Mouse (Mus musculus) spleen, adult 18-20 months (tissue): ENCODE measurements at regions not wholly inside any gene's neighbourhood (a gene's known extent, or its start where the extent isn't known, plus 50 kb on each side); places are given as distances from the start of the nearest gene placed in this dataset.
"Not testable (repeated sequence)": the region's sequence is repeated elsewhere in the genome, so short reads cannot be mapped to it uniquely, and the experiment has no call there.

Experiments
- DNase-seq, 2 experiments: peaks; one replicate each; pipeline ENCODE4 v3.0.0; 2022; ENCODE audit warnings: mixed read lengths in 2 of 2

DNA sequence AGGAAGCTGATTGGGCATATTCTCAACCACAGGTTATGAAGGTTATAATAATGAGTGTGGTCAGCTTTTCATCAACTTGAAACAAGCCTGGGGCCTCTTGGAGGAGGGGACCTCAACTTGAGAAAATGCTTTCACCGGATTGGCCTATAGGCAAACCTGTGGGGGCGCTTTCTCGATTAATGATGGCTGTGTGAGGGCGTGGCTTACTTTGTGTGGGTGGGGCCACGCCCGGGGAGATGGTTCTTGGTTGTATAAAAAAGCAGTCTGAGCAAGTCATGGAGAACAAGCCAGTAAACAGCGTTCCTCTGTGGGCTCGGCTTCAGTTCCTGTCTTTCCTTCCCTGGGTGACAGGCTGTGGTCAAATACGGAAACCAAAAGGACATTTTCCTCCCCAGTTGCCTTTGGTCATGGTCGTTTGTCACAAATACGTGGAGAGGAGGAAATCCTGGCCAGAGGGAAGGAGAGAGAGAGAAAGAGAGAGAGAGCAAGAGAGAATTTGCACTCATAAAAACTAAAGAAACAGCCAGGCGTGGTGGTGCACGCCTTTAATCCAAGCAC, 163.1 kb downstream of the Ifng start:
- DNase-seq, result no peak

DNA sequence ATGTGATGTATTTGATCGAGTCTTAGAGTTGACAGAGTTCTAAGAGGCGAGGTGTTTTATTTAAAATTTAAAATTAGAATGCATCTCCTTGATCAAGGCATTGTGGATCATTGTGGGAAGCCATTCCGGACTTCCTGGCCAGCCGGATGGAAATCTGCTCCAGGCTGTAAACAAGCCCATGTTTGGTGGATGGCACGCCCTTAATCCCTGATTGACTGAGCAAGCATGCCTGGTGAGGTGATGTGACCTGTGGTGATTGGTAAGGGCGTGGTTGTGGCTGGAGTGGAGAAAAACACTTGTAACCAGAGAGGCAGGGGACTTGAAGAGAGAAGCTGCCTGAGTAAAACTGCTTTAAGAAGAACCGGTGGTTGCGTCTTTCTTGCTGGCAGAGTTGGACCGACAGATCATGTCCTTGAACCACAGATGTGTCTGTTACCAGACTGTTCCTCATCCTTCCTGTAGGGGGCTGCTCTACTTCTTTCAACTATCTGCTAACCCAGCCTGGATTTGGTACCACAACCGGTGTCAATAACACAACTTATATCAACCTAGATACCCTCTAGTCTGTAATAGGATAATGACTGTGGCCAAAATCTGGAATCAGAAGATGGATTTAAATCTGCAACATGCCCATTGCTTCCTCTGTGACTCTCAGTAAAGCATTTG, 164.4 kb downstream of the Ifng start:
- no peak for DNase-seq

DNA sequence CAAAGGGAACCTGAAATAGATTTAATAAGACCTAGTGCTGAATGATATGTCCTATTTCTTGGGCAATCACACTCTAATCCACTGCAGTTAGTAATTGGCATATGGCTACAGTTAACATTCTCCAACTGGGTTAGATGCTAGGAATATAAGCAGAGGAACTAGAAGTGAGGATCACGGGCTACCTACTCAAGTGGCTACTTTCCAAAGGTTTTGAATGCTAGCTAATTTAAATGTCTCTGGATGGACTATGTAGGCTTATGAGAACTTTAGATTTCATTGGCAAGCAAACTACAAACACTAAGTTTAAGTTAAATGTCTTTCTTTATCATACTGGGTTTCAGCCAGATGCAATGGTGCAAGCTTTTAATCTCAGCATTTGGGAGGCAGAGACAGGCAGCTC, 166.6 kb downstream of the Ifng start:
- DNase-seq, result no peak

DNA sequence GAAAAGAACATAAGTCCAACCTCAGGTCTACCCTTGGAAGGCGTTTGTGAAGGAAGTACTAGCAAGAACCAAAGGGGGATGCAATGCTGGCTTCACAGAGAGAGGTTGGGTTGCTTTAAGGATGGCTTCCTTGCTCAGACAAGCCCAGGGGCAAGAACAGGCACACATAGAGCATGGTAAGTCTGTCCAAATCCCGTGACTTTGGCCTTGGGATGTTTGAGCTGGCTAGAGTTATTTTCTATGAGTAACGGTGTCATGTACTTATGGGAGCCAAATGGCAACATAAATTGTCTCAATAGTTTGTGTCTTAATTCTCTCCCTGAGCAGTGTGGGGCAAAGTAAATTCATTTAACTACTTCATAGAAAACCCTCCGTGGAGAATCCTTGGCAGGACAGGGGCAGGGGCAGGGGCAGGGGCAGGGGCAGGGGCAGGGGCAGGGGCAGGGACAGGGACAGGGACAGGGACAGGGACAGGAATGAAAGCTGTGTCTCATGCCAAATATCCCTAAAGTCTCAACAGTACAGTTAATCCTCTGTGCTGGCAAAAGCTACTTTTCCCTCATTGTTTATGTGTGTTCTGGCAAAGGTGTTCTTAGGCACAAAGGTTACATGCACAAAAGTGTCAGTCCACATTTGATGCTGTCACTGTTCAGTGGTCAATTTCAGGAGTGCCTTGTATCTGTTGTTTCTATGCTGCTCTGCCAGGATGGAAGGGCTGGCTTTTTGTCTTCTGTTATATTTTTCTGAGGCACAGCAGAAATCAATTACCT, 167.7 kb downstream of the Ifng start:
- DNase-seq, result no peak

DNA sequence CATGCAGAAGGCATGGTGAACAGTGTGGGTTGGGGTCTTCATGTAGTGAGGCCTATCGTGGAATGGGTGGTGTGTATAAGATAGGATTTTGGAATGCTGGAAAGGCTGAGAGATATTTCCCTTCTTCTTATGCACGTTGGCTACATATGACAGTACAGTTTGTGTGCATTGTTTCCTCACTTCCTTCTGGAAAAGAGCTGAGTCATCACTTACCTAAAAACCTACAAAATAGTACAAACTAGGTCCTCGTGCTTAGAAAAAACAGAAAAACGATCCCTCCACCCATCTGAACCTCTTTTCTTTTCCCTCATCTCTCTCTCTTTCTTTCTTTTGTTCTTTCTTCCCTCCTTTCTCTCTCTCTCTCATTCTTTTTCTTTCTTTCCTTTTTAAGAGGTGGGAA, 168.3 kb downstream of the Ifng start:
- no peak for DNase-seq

DNA sequence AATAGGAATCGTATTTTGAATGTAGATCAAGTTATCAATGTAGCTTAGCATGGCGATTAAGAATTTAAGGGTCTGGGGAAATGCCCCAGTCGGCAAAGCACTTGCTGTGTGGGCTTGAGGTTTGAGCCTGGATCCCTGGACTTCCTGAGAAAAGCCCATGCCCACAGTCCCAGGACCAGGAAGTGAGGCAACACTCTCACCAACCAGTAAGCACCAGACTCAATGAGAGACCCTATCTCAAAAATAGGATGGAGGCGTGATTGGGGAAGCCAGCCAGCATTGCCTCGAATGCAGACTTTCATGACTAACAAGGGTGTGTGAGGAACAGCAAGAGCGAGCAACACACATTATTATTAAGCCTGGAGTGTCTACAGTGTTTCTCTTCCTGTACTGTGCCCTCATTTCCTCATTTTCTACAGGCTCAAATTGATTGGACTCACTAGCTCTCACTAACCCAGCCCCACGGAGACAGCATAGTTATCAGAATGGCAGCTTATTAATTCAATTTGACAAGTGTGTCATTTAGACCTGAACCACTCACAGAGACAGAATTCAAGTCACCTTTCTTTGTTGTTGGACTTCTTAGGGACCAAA, 170.1 kb downstream of the Ifng start:
- no peak for DNase-seq

DNA sequence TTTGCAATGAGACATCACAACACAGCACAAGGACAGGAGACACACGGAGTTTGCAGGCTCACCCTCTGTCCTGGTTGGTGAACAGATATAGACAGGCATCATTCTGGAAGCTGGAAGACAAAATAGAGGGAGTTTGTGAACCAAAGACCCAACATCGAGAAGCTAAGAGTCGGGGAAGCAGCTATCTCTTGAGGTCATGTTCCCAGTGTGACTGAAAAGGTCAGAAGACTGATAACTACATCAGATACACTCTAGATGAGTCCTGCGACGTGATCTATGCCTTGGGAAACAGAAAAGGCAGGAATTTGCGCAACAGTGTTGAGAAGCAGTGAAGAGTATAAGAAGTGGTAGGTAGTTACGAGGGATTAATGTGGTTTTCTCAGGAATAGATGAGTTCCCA, 171.2 kb downstream of the Ifng start:
- DNase-seq, result no peak

DNA sequence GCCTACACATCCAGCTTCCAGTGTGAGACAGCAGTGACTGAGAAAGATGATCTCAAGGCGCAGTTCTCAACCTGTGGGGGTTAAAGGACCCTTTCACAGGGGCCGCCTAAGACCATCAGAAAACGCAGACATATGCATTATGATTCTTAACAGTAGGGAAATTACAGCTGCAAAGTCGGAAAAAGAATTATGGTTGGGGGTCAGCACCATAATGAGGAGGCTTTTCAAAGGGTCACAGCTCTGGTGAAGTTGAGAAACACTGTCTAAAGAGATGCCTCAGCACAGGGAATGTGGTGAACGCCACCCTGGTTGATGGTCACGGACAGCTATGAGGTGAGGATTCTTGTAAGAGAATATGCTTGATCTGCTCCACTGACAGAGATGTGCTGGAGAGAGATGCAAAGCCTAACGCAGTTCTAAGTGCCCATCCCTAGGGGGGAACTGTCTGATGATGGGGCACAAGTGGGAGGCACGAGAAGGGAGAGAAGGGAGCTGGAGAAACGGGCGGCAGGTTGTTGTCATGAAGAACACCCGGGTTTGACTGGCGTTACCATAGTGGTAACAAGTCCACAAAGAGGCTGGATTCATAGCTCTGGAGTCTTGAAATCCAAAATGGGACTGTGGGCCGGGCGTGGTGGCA, 172.3 kb downstream of the Ifng start:
- no peak for DNase-seq

DNA sequence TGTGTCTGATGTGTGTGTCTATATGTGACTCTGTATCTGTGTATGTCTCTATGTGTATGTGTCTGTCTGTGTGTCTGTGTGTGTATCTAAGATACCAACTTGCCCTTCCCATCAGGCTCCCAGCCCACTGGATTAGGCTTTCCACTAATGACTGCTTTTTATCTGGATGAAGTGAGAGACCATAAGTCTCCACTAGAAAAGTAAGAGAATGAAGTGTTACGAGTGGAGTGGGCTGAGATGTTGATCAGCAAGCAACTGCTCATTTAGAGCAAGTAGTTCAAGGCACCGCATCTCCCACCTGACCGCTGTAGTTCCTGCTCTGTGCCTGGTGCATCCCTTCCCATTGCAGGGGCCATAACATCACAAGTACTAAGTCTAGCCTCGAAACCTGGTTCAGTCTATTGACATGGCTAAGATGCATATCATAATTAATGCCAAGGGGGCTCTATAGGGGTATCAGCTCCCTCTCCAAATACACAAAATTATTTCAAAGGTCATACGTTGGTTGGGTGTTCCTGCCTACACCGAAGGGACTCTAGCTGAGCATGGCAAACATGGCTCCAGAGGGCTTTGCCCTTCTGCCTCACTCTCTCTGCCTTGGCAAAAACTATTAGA, 173.5 kb downstream of the Ifng start:
- DNase-seq, result no peak

DNA sequence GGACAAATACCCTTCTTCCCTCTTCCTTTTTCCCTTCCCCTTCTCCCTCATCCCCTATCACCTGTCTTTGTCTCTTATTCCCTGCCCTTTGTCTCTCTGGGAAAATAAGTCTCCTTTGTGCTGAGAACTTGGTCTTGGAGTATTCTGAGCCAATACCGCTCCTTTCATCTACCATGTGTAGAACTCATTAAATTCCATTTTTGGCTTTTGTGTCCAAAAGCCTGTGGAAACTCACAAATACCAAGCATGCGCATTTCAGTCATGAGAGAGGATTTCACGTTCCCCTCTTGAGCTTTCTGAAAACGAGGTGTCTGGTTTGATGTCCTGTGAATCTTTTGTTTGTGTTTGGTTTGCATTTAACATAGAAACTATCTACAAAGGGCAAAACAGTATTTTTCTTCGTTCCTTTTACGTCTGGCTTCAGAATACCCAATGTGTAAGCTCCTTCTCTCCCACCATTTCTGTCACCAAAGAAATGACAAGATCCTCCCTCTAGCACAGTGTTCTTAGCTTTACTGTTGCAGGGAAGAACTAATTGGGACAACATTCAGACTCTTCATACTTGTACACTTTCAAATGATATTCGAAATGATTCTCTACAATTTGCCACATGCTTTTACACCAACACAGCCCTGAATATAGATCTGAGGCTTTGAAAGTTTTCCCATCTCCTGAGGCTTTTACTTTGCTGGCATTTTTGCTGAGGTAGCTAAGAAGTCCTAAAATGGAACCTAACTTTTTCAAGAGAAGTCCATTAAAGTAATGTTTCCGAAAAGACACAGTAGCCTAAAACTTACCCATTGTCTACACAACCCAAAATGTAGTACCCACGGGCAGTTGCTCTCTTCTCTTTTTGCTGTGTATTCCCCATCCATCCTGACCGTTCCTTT, 174.5 kb downstream of the Ifng start:
- DNase-seq, result no peak

DNA sequence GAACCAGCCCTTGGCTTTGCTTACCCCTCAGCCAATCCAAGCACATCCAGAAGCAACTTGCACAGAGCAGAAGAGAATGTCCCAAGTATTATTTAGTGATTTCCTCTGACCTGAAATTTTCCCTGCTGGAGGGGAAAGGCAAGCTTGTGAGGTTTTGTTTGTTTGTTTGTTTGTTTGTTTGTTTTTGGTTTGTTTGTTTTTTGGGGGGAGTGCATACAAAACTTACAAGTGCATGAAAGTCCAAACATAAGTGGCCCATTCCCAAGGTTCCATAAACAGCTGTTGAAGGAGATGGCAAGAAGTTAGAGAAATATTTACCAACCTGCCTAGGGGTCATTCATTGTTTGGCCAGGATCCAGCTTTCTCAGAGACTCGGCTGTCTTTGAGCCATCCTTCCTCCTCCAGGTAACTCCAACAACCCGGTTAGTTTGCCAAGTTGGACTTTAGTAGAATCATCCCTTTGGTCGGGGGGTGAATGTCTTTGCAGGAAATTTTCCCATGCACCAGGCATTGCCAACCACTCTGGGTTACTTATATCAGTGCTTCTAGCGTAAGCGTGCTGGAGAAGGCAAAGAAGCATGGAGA, 175.3 kb downstream of the Ifng start:
- DNase-seq, result no peak

DNA sequence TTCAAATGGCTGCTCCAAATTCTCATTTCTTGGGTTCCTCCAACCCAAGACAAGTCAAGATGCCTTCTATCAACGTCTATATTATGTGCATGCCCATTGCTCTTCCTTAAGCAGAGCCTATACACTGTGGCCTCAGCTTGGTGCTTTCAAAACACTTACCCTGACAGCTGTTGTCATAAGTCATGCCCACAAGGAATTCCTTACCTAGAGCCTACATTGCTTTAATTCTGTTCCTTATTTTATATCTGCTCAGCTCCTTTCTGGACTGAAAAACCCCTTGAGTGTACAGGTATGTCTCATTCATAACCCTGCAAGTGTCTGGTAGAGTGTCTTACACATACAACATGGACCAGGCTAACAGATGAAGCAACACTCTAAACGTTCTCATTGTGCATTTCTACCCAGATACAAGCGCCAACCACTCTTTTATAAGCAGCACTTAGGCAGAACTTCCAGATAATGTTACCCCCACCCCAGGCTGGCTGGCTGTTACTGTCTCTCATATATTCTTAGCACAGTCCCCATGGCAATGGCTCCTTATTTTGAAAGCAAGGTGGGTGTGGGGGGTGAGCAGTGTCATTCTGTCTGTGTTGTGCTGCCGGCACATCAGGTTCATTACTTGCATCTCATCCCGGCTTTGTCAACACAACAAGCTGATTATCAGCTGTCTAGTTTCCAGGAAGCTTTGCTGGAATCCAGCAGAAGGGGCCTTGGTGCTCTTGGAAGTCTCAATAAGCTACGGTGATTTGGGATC, 176.6 kb downstream of the Ifng start:
- no peak for DNase-seq

DNA sequence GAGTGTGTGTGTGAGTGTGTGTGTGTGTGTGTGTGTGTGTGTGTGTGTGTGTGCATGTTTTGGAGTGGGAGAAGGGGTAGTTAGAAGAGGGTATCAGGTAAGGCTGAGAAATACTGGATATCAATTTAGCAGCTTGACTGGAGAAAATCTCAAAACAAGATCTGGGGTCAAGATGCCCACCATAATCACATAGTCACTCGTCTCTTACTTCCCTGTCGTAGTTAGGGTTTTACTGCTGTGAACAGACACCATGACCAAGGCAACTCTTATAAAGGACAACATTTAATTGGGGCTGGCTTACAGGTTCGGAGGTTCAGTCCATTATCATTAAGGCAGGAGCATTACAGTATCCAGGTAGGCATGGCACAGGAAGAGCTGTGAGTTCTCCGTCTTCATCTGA, 177.4 kb downstream of the Ifng start:
- not testable (repeated sequence) for DNase-seq

DNA sequence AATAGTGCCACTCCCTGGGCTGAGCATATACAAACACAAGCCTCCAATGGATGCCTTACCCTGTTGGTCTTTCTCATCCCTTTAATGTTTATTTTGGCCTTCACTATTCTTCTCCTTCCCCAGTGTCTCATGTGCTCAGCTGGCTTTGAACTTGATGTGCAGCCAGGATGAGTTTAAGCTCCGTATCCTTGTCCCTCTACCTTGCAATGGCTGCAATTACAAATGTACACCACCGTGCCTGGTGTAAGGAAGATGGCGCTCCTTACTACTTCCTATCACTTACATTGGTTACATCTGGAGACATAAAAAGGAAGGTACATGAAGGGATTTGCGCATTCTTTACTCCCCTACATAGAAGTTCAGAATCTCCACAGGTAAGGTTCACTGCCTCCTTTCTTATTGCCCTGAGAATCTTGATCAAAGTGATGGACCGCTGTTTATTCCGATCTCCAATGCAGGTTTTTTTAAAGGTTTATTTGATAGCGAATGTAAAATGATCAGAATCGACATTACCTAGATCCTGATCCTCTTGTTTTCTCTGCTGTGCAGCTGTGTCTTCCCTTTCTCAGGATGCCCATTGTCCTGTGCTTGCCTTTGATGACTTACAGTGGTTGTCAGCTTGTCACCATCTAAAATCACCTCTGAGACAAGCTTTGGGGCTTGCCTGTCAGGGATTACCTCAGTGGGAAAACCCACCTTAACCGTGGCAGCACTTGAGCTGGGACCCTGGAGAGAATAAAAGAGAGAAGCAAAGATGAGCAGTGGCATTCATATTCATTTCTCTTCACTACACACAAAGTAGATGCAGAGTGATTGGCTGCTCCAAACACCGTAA, 178.1 kb downstream of the Ifng start:
- DNase-seq, result no peak

DNA sequence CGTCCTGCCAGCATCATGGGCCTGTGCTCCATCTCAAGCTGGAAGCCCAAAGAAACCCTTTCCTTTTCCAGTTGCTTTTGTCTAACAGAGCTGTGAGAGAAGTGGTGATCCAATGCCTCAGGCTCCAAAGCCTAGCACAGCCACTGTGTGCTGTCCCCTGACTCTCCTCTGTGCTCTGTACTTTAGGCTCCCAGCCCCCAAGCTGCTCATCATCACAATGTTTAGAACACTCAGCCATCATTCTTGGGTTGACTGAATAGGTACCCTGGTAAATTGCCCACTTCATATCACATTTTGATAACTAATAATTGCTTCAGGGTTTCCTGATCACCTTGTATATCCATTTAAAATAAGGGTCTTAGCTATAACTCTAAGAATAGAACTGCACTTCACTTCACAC, 178.8 kb downstream of the Ifng start:
- DNase-seq, result no peak

DNA sequence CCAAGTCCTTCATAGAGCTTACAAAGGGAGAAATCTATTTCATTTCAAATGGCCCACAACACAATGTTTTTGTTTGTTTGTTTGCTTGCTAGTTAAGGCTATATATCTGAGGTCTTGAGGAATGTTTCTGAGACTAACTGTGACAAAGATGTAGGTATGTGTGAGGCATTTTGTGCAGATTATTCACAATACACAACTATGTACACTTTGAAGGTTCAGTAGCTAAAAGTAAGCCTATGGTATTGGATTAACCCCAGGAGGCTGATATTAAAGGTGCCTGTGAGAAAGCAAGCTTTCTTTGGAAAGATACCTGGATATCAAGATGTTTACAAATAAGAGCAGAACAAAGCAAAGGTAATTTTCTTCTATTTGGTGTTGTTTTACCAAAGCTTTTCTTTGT, 179.8 kb downstream of the Ifng start:
- DNase-seq, result no peak

DNA sequence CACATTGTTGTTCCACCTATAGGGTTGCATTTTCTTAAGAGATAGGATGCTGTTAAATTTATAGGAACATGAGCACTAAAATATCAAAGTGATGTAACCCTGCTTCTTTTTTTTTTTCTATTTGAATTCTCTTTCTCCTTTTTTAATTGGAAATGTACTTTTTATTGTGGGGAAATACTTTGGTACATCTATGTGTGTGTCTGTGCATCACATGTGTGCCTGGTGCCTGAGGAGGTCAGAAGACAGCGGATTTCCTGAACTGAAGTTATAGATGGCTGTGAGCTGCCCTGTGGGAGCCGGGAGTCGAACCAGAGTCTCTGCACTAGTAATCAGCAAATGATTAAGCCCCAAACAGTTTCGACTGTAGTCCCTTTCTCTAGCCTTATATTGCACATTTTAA, 180.7 kb downstream of the Ifng start:
- no peak for DNase-seq

DNA sequence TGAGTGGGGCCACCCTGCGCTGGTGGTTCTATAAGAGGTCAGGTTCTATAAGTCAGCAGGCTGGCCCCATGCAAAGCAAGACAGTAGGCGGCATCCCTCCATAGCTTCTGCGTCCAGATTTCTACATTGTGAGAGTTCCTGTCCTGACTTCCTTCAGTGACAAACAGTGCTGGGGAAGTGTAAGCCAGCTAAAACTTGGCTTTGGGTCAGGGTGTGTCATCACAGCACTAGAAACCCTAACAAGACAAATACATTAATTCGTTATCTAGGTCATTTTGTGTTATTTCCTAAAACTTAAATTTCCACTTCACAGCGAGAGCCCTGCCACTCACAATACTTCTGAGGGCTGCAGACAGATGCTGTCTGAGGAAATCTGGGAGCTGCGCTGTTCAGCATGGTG, 181.3 kb downstream of the Ifng start:
- DNase-seq, result no peak

DNA sequence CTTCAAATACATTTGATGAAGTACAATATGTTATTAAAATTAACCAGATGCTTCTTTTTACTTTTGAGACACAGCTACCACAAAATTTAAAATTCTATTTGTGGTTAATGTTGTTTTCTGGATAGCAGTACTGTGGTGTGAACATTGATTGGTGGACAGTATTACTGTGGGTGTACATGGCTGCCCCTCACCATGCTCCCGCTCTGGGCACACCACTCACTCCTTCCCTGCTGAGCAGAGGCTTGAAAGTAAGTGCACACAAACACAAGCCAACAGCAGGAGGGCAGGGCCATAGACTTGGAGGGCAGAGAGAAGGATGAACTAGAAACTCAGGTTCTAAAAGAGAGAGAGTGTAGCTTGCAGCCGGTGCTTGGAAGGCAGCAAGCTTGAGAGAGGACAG, 182.1 kb downstream of the Ifng start:
- DNase-seq, result no peak

DNA sequence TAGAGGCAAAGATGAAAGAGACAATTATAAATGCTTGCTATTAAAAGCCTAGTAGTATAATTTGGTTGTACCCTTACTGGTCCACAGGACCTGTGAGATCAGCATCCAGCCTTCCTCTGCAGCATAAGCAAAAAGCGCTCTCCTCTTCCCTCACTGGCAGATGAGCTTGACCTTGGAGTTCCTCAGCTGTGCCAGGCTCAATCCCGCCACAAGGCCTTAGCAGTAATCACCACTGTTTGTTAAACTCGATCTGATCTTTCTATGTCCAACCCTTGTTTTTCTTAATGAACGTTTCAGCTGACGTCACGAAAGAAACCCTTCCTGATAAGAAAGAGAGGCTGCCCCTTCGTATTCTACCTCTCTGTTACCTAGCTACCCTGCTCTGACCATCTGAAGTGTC, 183.5 kb downstream of the Ifng start:
- DNase-seq, result no peak
